Mouse (Mus musculus) limb, embryonic 13.5 days (tissue): ENCODE measurements at regions not wholly inside any gene's neighbourhood (a gene's known extent, or its start where the extent isn't known, plus 50 kb on each side); places are given as distances from the start of the nearest gene placed in this dataset.

ENCODE experiments used
- ATAC-seq: fragments of 200-750 bp; cut with Nextera tagmentation; 2 replicates; pipeline ENCODE4 v1.8.0; 2017; ENCODE audit warnings: low read depth, moderate number of reproducible peaks, moderate TSS enrichment; ENCODE audit not compliant: low FRiP score
- H3K27ac ChIP-seq: fragments of 300-500 bp; sonication (generic); 2 replicates; pipeline ENCODE4 v1.5.1; 2015; ENCODE audit warnings: inconsistent platforms, mild to moderate bottlenecking, moderate library complexity
- H3K27me3 ChIP-seq: fragments of 300-500 bp; sonication (generic); 2 replicates; pipeline ENCODE4 v1.6.1; 2015; ENCODE audit warnings: mild to moderate bottlenecking, inconsistent platforms
- H3K36me3 ChIP-seq: fragments of 300-500 bp; sonication (generic); 2 replicates; pipeline ENCODE4 v1.6.1; 2015; ENCODE audit warnings: inconsistent platforms, mild to moderate bottlenecking, moderate library complexity
- H3K4me1 ChIP-seq: fragments of 300-500 bp; sonication (generic); 2 replicates; pipeline ENCODE4 v1.6.1; 2015; ENCODE audit warnings: inconsistent platforms
- H3K4me2 ChIP-seq: fragments of 300-500 bp; sonication (generic); replicated peaks from 2 replicates; pipeline ENCODE4 v1.6.1; 2015; ENCODE audit warnings: inconsistent platforms, mild to moderate bottlenecking, moderate library complexity
- H3K4me3 ChIP-seq: fragments of 300-500 bp; sonication (generic); 2 replicates; pipeline ENCODE4 v1.5.1; 2015; ENCODE audit warnings: moderate library complexity, mild to moderate bottlenecking, inconsistent platforms
- H3K9ac ChIP-seq: fragments of 300-500 bp; sonication (generic); 2 replicates; pipeline ENCODE4 v1.6.1; 2015; ENCODE audit warnings: mild to moderate bottlenecking, inconsistent platforms
- H3K9me3 ChIP-seq: fragments of 300-500 bp; sonication (generic); 2 replicates; pipeline ENCODE4 v1.6.1; 2016; ENCODE audit warnings: inconsistent platforms
- whole genome bisulfite sequencing: fragments of 180-500 bp; shearing (Covaris S2); methylation state at CpG from one replicate; pipeline ENCODE4 v1.1.7; 2015; 5-methylcytosine and 5-hydroxymethylcytosine counted together

DNA sequence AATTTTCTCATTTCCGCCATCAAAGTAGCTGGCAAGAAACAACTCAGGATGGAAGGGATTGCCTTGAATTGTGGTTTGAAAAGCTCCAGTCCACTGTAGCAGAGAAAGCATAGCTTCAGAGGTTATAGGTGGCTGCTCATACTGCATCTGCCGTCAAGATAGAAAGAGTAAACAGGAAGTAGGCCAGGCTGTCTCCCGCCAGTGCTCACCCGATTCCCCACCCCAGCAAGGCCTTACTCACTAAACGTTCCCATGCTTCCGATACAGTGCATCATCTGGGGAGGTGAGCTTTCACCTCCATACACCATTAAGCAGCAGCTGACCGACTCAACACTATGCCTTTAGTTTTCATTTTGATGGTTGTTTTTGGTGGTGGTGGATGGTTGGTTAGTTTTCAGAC, 119.3 kb upstream of the Btg1 start:
- no peak overlapping the region for H3K4me3 ChIP-seq
- WGBS, result 91% methylated on average over 7 of the region's 7 CpGs
- no peak overlapping the region for H3K27ac ChIP-seq
- no peaks in the 10 kb centered on the region for H3K9me3 ChIP-seq
- ATAC-seq, result no peak
- no peaks in the 10 kb centered on the region for H3K4me1 ChIP-seq
- no peak overlapping the region for H3K4me2 ChIP-seq
- H3K36me3 ChIP-seq, result no peaks in the 10 kb centered on the region
- H3K9ac ChIP-seq, result no peak overlapping the region
- H3K27me3 ChIP-seq, result no peaks in the 10 kb centered on the region

DNA sequence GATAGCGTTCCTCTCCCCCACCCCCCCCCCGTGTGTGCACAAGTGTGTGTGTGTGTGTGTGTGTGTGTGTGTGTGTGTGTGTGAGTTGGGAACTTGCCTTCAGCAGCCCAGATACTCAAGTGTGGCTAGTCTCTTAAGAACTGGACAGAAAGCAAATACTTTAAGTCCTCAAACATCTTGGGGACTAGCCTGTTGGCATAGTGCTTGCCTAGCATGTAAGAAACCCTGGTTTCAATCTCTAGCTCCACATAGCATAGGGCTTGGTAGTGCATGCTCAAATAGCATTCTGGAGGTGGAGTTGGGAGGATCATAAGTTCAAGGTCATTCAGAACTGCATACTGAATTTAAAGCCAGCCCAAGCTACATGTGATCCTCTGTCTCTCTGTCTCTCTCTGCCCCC, 117.5 kb upstream of the Btg1 start:
- Histone ChIP-seq H3K4me2 (no peak overlapping the region), H3K27me3 (no peaks in the 10 kb centered on the region), H3K4me1 (no peaks in the 10 kb centered on the region), H3K9me3 (no peaks in the 10 kb centered on the region), H3K36me3 (no peaks in the 10 kb centered on the region), H3K27ac (no peak overlapping the region), H3K4me3 (no peak overlapping the region), H3K9ac (no peak overlapping the region)
- ATAC-seq, result no peak
- WGBS, result 76% methylated on average over 2 of the region's 2 CpGs

DNA sequence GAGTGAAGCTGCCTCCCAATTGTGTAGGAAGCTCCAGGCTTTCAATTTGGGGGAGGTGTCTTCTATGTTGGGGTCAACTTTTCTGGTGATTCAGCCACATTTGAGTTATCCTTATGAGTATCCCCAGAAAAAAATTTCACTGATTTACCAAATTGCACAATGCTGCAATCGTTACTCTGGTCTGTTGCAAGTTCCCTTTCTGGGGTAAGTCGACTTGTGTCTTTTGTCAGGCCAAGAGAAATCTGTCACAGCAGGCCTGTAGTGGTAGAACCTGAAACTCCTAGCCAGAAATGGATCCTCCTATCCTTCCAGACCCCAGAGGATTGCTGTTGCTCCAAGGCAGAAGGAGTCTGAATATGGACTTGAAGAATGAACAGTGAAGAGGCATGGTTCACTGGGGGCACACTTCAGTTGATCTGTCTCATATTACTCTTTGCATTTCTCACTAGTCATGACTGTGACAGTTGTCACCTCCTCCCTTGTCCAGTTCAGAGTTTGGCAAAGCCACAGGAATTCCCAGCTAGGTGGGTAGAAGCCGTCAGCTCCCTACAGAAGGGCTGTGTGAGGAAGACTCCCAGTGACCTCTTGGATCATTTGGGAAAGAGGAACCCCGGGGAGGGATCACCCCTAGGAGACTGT, 114.6 kb upstream of the Btg1 start:
- no peak for ATAC-seq
- H3K9me3 ChIP-seq, result no peaks in the 10 kb centered on the region

DNA sequence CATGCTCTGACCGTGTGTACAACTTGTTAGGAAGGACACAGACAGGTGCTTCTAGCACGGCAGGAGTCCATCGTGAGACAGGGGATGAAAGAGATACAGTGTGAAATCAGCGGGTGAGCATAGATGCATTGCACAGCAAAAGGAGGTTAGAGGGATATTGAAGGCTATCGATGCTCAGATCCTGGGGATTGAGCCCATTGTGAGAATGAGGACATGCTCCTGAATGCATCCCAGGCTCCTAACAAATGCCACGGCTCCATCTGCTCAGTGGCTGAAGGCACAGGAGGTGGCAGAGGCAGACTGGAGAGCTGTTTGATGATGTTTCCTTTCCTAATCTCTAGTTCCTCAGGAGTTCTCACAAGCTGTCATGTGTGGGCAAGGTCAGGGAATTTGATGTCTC, 114.1 kb upstream of the Btg1 start:
- Histone ChIP-seq H3K27me3 (no peaks in the 10 kb centered on the region), H3K4me2 (no peak overlapping the region), H3K9ac (no peak overlapping the region), H3K27ac (no peak overlapping the region), H3K9me3 (no peaks in the 10 kb centered on the region), H3K36me3 (no peaks in the 10 kb centered on the region), H3K4me3 (no peak overlapping the region), H3K4me1 (no peaks in the 10 kb centered on the region)
- no peak for ATAC-seq
- WGBS, result 71% methylated on average over 6 of the region's 6 CpGs

More for the DNA sequence above, 114.6 kb upstream of the Btg1 start:
- Histone ChIP-seq H3K27me3 (no peaks in the 10 kb centered on the region), H3K4me3 (no peak overlapping the region), H3K9ac (no peak overlapping the region), H3K4me2 (no peak overlapping the region), H3K4me1 (no peaks in the 10 kb centered on the region), H3K27ac (no peak overlapping the region), H3K36me3 (no peaks in the 10 kb centered on the region)
- WGBS, result 84% methylated on average over 4 of the region's 4 CpGs

DNA sequence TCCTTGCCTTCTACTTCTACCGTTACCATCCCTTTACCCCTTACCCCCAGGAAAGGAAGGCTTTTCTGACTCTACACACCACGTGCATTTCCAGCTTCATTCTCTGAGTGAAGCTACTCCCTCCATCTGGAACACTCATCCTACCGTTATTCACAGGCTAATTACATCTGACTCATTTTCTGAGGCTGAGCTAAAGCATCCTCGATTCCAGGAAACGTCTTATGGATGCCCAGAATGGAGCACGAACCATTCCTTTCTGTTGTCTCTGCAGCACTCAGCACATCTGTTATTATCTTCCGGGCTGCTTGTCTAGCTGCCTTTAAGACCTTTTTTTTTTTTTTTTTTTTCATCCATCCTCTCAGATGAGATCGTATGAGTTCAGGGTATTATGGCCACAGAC, 112.5 kb upstream of the Btg1 start:
- Histone ChIP-seq H3K4me2 (no peak overlapping the region), H3K27ac (no peak overlapping the region), H3K9ac (no peak overlapping the region), H3K9me3 (no peaks in the 10 kb centered on the region), H3K4me1 (no peaks in the 10 kb centered on the region), H3K4me3 (no peak overlapping the region), H3K36me3 (no peaks in the 10 kb centered on the region), H3K27me3 (no peaks in the 10 kb centered on the region)
- no peak for ATAC-seq
- WGBS, result 81% methylated on average over 8 of the region's 8 CpGs

DNA sequence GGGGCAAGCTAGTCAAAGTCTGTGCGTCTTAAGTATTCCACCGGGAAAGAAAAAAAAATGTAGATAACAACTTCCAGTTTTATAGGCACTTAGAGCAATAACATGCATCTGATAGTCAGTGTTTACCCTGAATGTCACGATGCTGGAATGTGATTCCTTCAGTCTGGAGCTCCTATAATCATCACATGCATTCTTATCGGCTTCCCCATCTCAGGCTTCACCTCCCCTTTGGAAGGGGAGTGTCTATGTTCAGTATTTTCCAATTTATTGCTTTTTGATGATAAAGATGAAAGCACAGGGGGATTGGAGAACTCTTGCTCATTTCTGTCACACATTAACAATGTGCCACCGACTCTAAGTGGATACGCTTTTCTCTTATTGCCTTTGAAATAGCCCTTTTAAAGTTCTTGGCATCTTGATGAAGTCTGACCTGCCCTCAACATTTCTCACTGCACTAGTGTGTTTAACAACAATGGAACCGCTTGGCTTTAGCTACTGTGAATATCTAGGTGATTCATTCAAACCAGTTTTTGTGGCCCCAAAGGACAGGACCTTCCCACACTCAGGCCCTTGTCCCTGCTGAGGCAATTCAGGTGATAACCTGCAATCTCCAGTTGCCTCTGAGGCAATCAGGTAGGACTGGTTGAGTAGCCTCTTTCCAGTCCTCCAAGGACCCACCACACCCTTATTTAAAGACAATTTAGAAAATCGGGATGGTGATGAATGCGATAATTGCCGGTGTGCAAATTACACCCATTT, 101.5 kb upstream of the Btg1 start:
- Histone ChIP-seq H3K9ac (no peak overlapping the region), H3K27me3 (no peaks in the 10 kb centered on the region), H3K4me1 (peaks cover 5% of the 10 kb centered on the region; the same call in 1 of the 2 replicates), H3K4me2 (no peak overlapping the region), H3K4me3 (no peak overlapping the region), H3K27ac (no peak overlapping the region), H3K36me3 (no peaks in the 10 kb centered on the region), H3K9me3 (no peaks in the 10 kb centered on the region)
- no peak for ATAC-seq
- 71% methylated on average over 10 of the region's 10 CpGs for WGBS

DNA sequence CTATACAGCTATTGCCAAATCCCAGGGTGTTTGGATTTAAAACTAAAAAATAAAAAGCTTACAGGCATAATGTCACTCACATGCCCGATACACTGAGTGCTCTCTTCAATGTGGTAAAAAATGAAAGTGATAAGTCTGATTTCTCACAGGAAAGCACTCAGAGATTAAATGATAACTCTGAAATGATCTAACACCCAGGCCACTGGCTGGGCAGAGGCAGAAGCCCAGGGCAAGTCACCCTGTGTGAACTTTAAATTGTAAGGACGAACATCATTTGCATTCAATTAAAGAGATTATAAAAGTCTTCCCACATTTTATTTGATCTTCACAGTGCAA, 100.9 kb upstream of the Btg1 start:
- no peaks in the 10 kb centered on the region for H3K9me3 ChIP-seq
- no peak overlapping the region for H3K4me3 ChIP-seq
- no peaks in the 10 kb centered on the region for H3K36me3 ChIP-seq
- H3K4me2 ChIP-seq, result no peak overlapping the region
- no peak overlapping the region for H3K27ac ChIP-seq
- 82% methylated on average over 2 of the region's 2 CpGs for WGBS
- no peak overlapping the region for H3K9ac ChIP-seq
- no peaks in the 10 kb centered on the region for H3K27me3 ChIP-seq
- ATAC-seq, result no peak
- peaks cover 5% of the 10 kb centered on the region for H3K4me1 ChIP-seq

DNA sequence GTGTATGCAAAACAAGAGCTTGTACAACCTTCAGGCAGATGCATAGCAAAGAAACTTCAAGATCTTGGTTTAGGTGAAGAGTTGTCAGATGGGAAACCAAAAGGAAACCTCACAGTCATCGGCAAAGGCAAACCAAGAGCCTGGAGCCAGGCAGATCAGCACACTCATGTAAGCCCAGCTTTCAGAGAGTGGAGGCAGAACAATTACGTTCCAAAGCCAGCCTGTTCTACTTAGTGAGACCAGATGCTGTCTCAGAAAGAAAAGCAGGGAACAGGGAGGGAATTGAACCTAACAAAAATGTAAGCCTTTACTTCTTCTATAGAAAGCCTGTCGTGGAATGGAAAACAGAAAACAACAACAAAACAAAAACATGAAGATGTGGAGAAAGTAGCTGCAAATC, 97.4 kb upstream of the Btg1 start:
- Histone ChIP-seq H3K27me3 (no peaks in the 10 kb centered on the region), H3K9ac (no peak overlapping the region), H3K36me3 (no peaks in the 10 kb centered on the region), H3K27ac (no peak overlapping the region), H3K4me2 (no peak overlapping the region), H3K4me1 (peaks cover 9% of the 10 kb centered on the region), H3K4me3 (no peak overlapping the region), H3K9me3 (no peaks in the 10 kb centered on the region)
- ATAC-seq, result no peak
- WGBS, result 44% methylated on average over 3 of the region's 3 CpGs

DNA sequence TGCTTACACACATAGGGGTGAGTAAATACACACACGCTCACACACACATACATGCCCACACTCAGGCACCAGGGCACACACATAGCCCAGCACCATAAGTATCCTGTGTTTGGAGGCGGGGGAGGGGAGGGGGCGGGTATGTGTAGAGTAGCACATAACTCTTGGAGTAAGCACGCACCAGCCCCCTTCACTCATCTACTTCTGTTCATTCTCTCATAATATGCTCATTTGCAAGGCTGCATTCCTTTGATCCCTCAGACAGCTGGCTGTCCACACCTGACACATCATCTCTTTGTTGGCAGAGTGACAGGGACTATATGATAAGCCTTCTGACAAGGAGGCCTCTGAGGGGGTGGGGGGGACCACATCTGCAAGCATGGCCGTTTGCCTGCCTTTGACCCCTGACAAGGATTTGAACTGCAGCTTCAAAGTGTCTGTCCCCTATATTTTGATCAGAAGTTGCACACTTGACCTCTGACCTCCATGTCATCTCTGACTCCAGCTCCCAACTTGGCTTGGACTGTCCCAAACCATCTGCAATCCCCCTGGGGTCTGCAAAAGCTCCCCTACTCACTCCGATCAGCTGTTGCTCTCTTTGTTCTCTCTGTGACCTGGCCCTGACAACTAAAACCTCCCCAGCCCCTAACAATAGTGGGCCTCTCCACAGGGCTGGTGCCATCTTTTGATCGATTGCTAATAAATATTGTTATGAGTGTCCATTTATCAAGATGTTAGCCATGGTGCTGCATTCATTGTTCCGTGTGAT, 95.6 kb upstream of the Btg1 start:
- ATAC-seq, result peak; percentile 51
- Histone ChIP-seq H3K9ac (no peak overlapping the region), H3K4me1 (peaks cover 9% of the 10 kb centered on the region), H3K27me3 (no peaks in the 10 kb centered on the region), H3K27ac (no peak overlapping the region), H3K4me3 (no peak overlapping the region), H3K9me3 (no peaks in the 10 kb centered on the region), H3K36me3 (no peaks in the 10 kb centered on the region), H3K4me2 (no peak overlapping the region)
- 72% methylated on average over 8 of the region's 8 CpGs for WGBS

DNA sequence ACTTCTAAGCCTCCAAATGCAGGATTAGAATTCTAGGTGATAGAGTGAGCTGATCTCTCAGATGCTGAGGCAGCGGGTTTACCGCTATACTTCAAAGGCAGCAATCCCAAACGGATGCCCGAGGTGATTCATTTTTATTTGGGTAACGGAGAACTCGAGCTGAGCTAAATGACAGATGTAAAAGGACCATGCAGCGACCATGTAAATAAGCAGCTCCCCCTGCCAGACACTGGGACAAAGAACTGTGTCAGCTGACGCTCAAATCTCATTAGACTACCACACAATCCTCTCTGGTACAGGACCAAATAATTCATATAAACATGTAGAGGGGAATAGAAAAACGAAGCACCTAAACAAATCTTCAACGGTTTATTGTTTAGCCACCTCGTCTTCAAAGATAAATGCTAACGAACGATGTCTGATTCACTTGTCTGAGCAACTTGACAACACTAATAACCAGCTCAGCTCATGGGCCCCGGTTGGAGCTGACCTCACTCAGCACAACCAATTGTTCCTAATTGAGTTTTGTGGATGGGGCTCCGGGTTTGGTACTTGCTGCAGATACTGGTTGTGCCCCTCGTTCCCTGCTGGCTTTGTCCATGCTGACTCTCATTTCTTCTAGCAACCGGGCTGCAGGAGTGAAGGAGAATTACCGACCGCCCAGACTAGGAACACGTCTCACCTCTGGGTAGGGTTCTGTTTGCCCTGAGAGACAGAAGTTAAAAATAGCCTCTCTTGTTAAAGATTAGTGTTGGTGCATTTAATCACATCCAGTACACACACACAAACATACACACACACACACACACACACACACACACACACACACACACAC, 92.6 kb upstream of the Btg1 start:
- WGBS, result 26% methylated on average over 20 of the region's 20 CpGs
- Histone ChIP-seq H3K27ac (no peak overlapping the region), H3K9me3 (no peaks in the 10 kb centered on the region), H3K36me3 (no peaks in the 10 kb centered on the region), H3K4me3 (no peak overlapping the region), H3K4me2 (no peak overlapping the region; the same call in 1 of the 2 replicates), H3K27me3 (no peaks in the 10 kb centered on the region), H3K9ac (no peak overlapping the region), H3K4me1 (peaks cover 6% of the 10 kb centered on the region)
- no peak for ATAC-seq

DNA sequence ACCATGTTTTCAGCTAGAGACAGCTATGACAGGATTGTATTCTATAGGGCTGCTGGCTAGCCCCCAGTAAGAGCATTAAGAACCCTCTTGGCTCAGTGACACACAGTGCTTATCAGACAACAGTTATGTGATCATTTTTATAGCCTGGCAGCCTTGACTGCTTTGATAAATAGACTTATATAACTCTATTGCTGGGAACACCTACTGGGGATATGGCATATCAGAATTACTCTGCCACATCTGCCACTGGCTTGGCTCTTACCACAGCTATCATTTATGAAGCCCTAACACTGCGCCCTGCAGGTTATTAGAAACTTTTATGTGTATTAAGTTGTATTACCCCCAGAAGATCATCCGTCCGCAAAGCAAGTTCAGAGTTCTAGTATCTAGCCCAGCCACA, 88.9 kb upstream of the Btg1 start:
- no peak overlapping the region for H3K27ac ChIP-seq
- WGBS, result 83% methylated on average over 3 of the region's 3 CpGs
- no peaks in the 10 kb centered on the region for H3K9me3 ChIP-seq
- H3K4me3 ChIP-seq, result no peak overlapping the region
- no peaks in the 10 kb centered on the region for H3K36me3 ChIP-seq
- H3K9ac ChIP-seq, result no peak overlapping the region
- no peak overlapping the region for H3K4me2 ChIP-seq
- ATAC-seq, result no peak
- 0 out of 2 replicates have a peak, but pooled peaks cover 3% of the 10 kb centered on the region for H3K4me1 ChIP-seq
- no peaks in the 10 kb centered on the region for H3K27me3 ChIP-seq
